Mouse (Mus musculus): ENCODE results near the gene Cyp26b1. TPM values are rescaled to one million over a fixed set of nuclear protein-coding genes. Genes with fewer than 3 reads are reported as not detected.

Gene Cyp26b1
- total RNA-seq, 4 experiments from 2014 or later = 1.2 to 11.2 (median 6.3) TPM

GRCm38 (mm10) chr6:84587471-84588101 is 6.1 kb downstream of the Cyp26b1 start:
- peak in 1 of 2 experiments; percentile 32 for DNase-seq (ENCODE audit: low spot score in 2 of 2)

- peak in 1 of 2 experiments; percentile 4 for DNase-seq (ENCODE audit: low spot score in 2 of 2)
These were observed 7.0 kb downstream of the Cyp26b1 start for GRCm38 (mm10) chr6:84586551-84587200.

DNA sequence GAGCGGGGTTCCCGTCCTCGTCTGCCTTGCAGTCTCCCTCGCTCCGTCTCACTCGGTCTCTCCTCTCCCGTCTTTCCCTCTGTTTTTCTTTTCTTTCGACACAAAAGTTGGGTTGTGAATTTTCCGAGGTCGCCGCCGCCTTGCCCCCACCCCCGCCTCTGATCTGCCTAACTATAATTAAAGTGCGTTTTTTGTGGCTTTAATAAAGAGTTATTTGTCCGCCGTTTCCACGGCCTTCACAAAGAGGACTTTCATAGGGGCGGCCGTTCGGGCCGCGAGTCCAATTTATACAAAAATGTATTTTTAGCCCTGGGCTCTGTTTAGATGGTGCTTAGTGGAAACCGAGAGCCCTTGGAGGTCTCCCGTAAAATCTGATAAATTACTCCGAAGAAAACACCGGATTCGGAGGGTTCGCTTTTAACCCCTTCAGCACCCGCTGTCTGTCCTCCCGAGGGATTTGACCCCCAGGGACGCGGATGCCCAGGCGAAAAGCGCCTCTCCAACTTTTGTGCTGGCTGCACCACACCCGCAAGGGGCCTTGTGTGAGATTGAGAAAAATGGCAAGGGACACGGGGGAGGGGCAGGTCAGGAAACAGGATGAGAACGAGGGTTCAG is 7.9 kb downstream of the Cyp26b1 start:
- DNase-seq (ENCODE audit: low spot score in 2 of 2) = peak in 1 of 2 experiments; percentile 8

- peak; percentile 66 to 79 for DNase-seq (ENCODE audit: low spot score in 2 of 2)
These were observed 8.7 kb downstream of the Cyp26b1 start for GRCm38 (mm10) chr6:84584783-84585685.

- DNase-seq (ENCODE audit: low spot score in 2 of 2) = peak in 1 of 2 experiments; percentile 9
These were observed 9.6 kb downstream of the Cyp26b1 start for GRCm38 (mm10) chr6:84583841-84584782.

- DNase-seq (ENCODE audit: low spot score in 2 of 2) = peak; percentile 57 to 69
These were observed 10.3 kb downstream of the Cyp26b1 start for GRCm38 (mm10) chr6:84583371-84583770.

GRCm38 (mm10) chr6:84582826-84583225 is 10.9 kb downstream of the Cyp26b1 start:
- peak in 1 of 2 experiments; percentile 2 for DNase-seq (ENCODE audit: low spot score in 2 of 2)

- DNase-seq (ENCODE audit: low spot score in 2 of 2) = no peak
These were observed 11.8 kb downstream of the Cyp26b1 start for GRCm38 (mm10) chr6:84581833-84582445.

- no peak for DNase-seq (ENCODE audit: low spot score in 2 of 2)
These were observed 12.5 kb downstream of the Cyp26b1 start for GRCm38 (mm10) chr6:84580979-84581832.

DNA sequence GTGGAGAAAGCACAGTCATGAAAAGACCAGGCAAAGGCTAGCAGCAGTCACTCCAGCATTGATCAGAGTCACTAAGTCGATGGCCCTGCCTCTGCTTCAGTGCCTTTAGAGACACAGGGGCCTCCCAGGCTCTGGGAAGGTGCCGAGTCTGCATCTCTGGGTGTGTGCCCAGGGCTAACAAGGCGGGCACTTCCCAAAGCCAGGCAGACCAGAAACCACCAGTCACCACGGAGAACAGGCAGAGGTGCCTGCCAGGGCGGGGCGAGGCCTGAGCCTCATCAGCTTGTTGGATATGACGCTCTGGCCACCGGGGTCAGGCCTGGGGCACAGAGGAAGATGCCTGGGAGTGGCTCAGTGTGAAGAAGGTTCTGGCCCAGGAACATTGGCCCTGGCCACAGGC is 14.2 kb downstream of the Cyp26b1 start:
- no peak for DNase-seq (ENCODE audit: low spot score in 2 of 2)

DNA sequence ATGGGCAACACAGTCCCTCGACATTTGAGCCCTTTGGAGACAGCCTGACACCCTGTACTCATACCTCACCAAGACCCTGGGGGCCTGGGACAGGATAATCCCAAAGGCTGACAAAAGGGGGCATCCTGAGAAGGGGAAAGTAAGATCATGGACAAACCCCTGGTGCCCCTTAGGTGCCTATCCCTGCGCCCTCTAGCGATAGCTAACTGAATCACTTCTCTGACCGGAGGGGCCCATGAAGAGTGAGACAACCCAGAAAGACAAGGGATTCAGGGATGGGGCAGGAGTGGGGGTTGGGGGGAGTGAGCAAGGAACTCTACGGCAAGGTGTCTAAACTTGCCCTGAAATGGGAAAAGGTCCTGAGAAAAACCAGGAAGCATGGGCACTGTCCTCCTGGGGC is 14.8 kb downstream of the Cyp26b1 start:
- DNase-seq (ENCODE audit: low spot score in 2 of 2) = no peak

DNA sequence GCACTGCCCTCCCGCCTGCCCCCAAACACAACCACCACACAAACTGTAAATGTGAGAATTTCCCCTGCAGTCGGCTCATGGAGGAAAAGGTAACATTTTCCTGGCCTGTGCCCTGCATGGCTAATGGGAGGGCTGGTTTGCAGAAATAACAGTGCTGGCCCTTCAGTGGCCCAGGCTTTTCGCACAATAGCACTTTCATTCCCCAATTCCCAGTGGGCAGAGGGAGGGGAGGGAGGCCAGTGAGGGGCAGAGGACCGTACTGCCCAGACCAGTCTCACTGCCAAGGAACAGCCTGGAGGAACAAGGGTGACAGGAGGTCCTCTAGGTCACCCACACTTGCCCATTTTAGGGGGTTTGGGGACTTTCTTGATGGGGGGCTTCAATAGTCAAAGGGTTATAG is 15.8 kb downstream of the Cyp26b1 start:
- DNase-seq (ENCODE audit: low spot score in 2 of 2) = no peak

DNA sequence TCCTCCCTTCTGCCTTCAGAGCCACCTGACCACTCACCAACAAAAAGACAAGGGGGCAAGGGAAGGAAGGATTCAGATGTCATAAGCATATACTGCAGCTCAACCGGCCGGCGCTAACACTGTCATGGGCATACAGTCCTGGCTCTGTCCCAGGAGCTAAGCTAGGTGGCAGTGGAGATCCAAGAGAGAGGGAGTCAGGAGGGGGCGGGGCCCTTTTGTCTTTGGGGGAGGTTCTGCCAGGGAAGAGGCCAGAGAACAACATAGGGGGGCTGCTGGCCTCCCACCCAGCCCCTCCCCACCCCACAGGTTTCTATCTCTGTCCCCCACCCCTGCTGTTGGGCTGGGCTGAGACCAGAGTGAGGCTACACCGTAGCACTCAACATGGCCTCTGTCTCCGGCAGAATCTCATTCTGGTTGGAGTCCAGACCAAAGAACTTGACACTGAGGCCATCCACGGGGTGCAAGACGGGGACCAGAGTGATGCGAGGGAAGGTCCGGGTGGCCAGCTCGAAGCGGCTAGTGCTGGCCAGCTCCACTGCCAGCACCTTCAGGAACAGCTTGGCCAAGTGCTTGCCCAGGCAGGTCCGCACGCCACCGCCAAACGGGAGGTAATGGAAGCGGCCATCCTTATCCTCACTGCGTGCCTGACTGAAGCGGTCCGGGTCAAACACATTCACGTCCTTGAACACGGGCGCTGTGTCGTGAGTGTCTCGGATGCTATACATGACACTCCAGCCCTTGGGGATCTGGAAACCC is 19.6 kb downstream of the Cyp26b1 start:
- no peak for DNase-seq (ENCODE audit: low spot score in 2 of 2)

DNA sequence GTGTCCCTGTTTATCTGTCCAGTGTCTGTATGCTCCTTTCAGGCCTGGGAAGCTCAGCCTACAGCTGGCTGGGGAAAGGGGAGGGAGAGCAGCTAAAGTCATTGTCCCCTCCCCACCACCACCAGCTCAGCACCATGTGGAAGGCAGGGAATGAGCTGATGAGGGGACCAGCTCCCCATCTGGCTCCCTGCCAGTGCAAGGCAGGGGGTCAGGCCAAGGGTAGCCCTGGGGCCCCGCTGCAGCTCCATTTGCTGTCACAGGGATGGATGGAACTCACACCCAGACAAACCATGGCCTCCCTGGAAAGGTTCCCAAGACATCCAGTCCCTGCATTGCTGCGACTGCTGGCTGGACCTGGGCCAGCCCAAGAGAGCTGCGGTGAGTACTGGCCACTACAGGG is 23.7 kb downstream of the Cyp26b1 start:
- DNase-seq (ENCODE audit: low spot score in 2 of 2) = no peak

GRCm38 (mm10) chr6:84569590-84569989 is 24.1 kb downstream of the Cyp26b1 start:
- DNase-seq (ENCODE audit: low spot score in 2 of 2) = no peak

DNA sequence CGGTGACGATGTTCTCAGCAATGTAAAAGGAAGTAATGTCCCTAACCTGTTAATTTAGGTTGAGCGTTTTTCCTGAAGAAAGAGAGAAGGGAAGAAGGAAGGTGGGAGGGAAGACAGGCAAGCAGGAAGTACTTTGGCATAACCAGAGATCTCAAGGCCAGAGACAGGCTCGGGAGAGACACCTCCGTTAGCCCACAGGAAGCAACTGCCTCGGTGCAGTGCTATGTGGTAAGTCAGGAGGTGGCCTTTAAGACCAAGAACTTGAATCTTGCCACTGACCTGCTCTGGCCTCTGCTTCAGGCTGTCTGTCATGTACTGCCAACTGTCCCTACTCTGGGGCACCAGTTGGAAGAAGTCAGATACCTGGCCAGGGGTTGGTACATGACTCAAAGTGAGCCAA is 24.8 kb downstream of the Cyp26b1 start:
- DNase-seq (ENCODE audit: low spot score in 2 of 2) = no peak

GRCm38 (mm10) chr6:84567696-84568095 is 26.0 kb downstream of the Cyp26b1 start:
- DNase-seq (ENCODE audit: low spot score in 2 of 2) = no peak

DNA sequence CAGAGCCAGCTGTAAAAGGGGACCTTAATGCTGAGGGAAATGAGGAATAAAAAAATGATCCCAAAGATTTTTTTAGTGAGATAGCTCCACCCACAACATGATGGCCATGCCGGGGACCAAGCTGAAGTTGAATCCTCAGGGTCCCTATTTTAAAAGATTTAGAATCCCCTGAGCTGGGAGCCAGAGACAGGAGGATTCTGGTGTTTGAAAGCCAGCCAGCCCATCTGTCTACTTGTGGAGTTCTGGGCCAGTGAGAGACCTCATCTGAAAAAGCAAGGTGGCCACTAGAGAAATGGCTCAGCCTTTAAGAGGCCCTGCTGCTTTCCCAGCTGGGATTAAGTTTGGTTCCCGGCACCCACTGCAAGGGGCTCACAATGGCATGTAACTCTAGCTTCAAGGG is 26.9 kb downstream of the Cyp26b1 start:
- DNase-seq (ENCODE audit: low spot score in 2 of 2) = no peak
